Mouse (Mus musculus) stomach, postnatal 0 days (tissue): ENCODE data around the gene Pbx4.

Source experiments
- CTCF ChIP-seq: IDR thresholded peaks from 2 replicates; pipeline ENCODE4 v1.5.1; 2016; ENCODE audit warnings: antibody characterized with exemption, low read depth, mild to moderate bottlenecking, moderate library complexity
- EP300 ChIP-seq: optimal IDR thresholded peaks from 2 replicates; pipeline ENCODE3; 2016; ENCODE audit warnings: antibody characterized with exemption

- TF ChIP-seq CTCF (no peak), EP300 (no peak)
Observed at GRCm38 (mm10) chr8:69919876-69920662, 87.8 kb downstream of the Pbx4 start.
